Mouse (Mus musculus) CD4-positive, CD25-positive, alpha-beta regulatory T cell, adult 2 months (primary cell): ENCODE measurements around the gene Fbxl19.
"Not testable (repeated sequence)": the region's sequence is repeated elsewhere in the genome, so short reads cannot be mapped to it uniquely, and the experiment has no call there.

Source experiments
- DNase-seq: peaks from one replicate; pipeline ENCODE4 v3.0.0-alpha.2; 2012; ENCODE audit warnings: low read depth, low spot score

The Fbxl19 gene

GRCm38 (mm10) chr7:127727898-127728297 lies 16.4 kb upstream of the Fbxl19 start:
- DNase-seq = no peak

- DNase-seq = no peak
These were observed 14.2 kb upstream of the Fbxl19 start for GRCm38 (mm10) chr7:127730170-127730569.

- not testable (repeated sequence) for DNase-seq
These were observed 12.3 kb upstream of the Fbxl19 start, which contains the start of gene Ctf2 for GRCm38 (mm10) chr7:127732066-127732465. Gene Ctf2, minus strand, starts transcription at chr7:127732166.

GRCm38 (mm10) chr7:127745251-127745651 lies 908 bp downstream of the Fbxl19 start:
- DNase-seq = peak; percentile 93

- DNase-seq = peak; percentile 81
These were observed 1.5 kb downstream of the Fbxl19 start for GRCm38 (mm10) chr7:127745652-127746493.

GRCm38 (mm10) chr7:127746494-127747491 lies 2.5 kb downstream of the Fbxl19 start:
- DNase-seq = peak; percentile 30

GRCm38 (mm10) chr7:127747559-127748234 lies 3.4 kb downstream of the Fbxl19 start:
- no peak for DNase-seq

- no peak for DNase-seq
These were observed 3.9 kb downstream of the Fbxl19 start for GRCm38 (mm10) chr7:127748235-127748560.

- no peak for DNase-seq
These were observed 6.1 kb downstream of the Fbxl19 start for GRCm38 (mm10) chr7:127750131-127751127.

GRCm38 (mm10) chr7:127751619-127752018 lies 7.3 kb downstream of the Fbxl19 start:
- no peak for DNase-seq

GRCm38 (mm10) chr7:127752069-127752468 lies 7.7 kb downstream of the Fbxl19 start:
- no peak for DNase-seq

- DNase-seq = no peak
These were observed 8.8 kb downstream of the Fbxl19 start for GRCm38 (mm10) chr7:127753158-127753557.

GRCm38 (mm10) chr7:127753741-127754140 lies 9.4 kb downstream of the Fbxl19 start:
- DNase-seq = no peak

- no peak for DNase-seq
These were observed 15.4 kb downstream of the Fbxl19 start for GRCm38 (mm10) chr7:127759716-127760115.

- DNase-seq = no peak
These were observed 16.1 kb downstream of the Fbxl19 start for GRCm38 (mm10) chr7:127760478-127760877.

GRCm38 (mm10) chr7:127761026-127761425 lies 16.7 kb downstream of the Fbxl19 start:
- peak; percentile 79 for DNase-seq

- no peak for DNase-seq
These were observed 19.3 kb downstream of the Fbxl19 start for GRCm38 (mm10) chr7:127763642-127764041.

- DNase-seq = no peak
These were observed 21.4 kb downstream of the Fbxl19 start for GRCm38 (mm10) chr7:127765756-127766155.

GRCm38 (mm10) chr7:127766851-127767609 lies 22.7 kb downstream of the Fbxl19 start:
- no peak for DNase-seq
